Mouse (Mus musculus) ES-E14 (cell line): Measurements from ENCODE around the gene Mum1.

Experiments
- CHD2 ChIP-seq: IDR thresholded peaks from 2 replicates; pipeline ENCODE4 v1.6.1; 2014; ENCODE audit warnings: mild to moderate bottlenecking, low read depth, low read length, inconsistent platforms
- HCFC1 ChIP-seq: IDR thresholded peaks from 2 replicates; pipeline ENCODE4 v1.6.1; 2012; ENCODE audit warnings: low read length, inconsistent platforms, borderline replicate concordance; ENCODE audit not compliant: insufficient read depth
- MAFK ChIP-seq: IDR thresholded peaks from 2 replicates; pipeline ENCODE4 v1.6.1; 2014; ENCODE audit warnings: mild to moderate bottlenecking, low read depth, low read length, inconsistent platforms; ENCODE audit not compliant: insufficient read depth
- ZC3H11A ChIP-seq: IDR thresholded peaks from 2 replicates; pipeline ENCODE4 v1.6.1; 2012; ENCODE audit warnings: low read depth, mild to moderate bottlenecking, inconsistent platforms, low read length, borderline replicate concordance
- ZNF384 ChIP-seq: IDR thresholded peaks from 2 replicates; pipeline ENCODE4 v1.6.1; 2012; ENCODE audit warnings: low read depth, low read length, inconsistent platforms

DNA sequence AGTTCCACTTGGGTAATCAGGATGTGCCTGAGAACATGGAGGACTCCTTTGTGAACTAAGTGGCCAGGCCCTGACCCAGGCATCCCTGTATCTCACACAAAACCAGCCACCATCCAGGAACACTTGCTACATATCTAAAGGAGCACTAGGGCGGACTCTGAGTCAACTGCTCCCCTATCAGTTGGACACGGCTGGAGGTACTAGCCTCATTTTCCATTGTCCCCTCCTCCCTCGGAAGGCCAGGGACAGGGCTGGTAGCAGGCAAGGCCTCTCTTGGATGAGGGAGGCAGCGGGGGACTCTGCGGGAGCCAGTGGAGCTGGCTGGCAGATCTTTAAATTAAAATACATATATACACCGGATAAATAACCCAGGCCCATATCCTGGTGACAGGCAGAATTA is 32.3 kb upstream of the Mum1 start:
- TF ChIP-seq ZNF384 = no peak
- TF ChIP-seq CHD2 = no peak
- no peak for TF ChIP-seq HCFC1
- TF ChIP-seq MAFK = no peak
- TF ChIP-seq ZC3H11A = no peak
